Mouse (Mus musculus) limb, embryonic 14.5 days (tissue): ENCODE measurements around the gene Fam192a. TPM values are rescaled to one million over a fixed set of nuclear protein-coding genes. Genes with fewer than 3 reads are reported as not detected.

Source experiments
- ATAC-seq: fragments of 200-750 bp; cut with Nextera tagmentation; 2 replicates; pipeline ENCODE4 v1.8.0; 2017; ENCODE audit warnings: low read depth, moderate number of reproducible peaks, moderate TSS enrichment; ENCODE audit not compliant: low FRiP score
- DNase-seq: peaks from one replicate; pipeline ENCODE4 v3.0.0-alpha.2; 2015; ENCODE audit warnings: low spot score
- H3K27ac ChIP-seq: fragments of 300-500 bp; sonication (generic); replicated peaks from 2 replicates; pipeline ENCODE4 v1.5.1; 2014; ENCODE audit warnings: low read depth, mild to moderate bottlenecking, low read length, moderate library complexity, mixed read lengths
- H3K27me3 ChIP-seq: fragments of 300-500 bp; sonication (generic); 2 replicates; pipeline ENCODE4 v1.6.1; 2014; ENCODE audit warnings: low read length, mixed read lengths; ENCODE audit not compliant: control insufficient read depth, insufficient read depth
- H3K36me3 ChIP-seq: fragments of 300-500 bp; sonication (generic); 2 replicates; pipeline ENCODE4 v1.6.1; 2014; ENCODE audit warnings: mild to moderate bottlenecking, low read length, moderate library complexity, mixed read lengths; ENCODE audit not compliant: control insufficient read depth, insufficient read depth
- H3K4me1 ChIP-seq: fragments of 300-500 bp; sonication (generic); 2 replicates; pipeline ENCODE4 v1.6.1; 2014; ENCODE audit warnings: antibody characterized with exemption, low read length, mixed read lengths; ENCODE audit not compliant: control insufficient read depth, insufficient read depth
- H3K4me2 ChIP-seq: fragments of 300-500 bp; sonication (generic); replicated peaks from 2 replicates; pipeline ENCODE4 v1.6.1; 2014; ENCODE audit warnings: low read depth, mild to moderate bottlenecking, low read length, moderate library complexity; ENCODE audit not compliant: severe bottlenecking
- H3K4me3 ChIP-seq: fragments of 300-500 bp; sonication (generic); replicated peaks from 2 replicates; pipeline ENCODE4 v1.5.1; 2014; ENCODE audit warnings: low read length
- H3K9ac ChIP-seq: fragments of 300-500 bp; sonication (generic); 2 replicates; pipeline ENCODE4 v1.6.1; 2014; ENCODE audit warnings: mild to moderate bottlenecking, low read depth, low read length, moderate library complexity; ENCODE audit not compliant: severe bottlenecking
- H3K9me3 ChIP-seq: fragments of 300-500 bp; sonication (generic); 2 replicates; pipeline ENCODE4 v1.6.1; 2016; ENCODE audit warnings: low read length; ENCODE audit not compliant: control insufficient read depth
- POLR2A ChIP-seq: fragments of 200-500 bp; IDR thresholded peaks from 2 replicates; pipeline ENCODE4 v1.8.0; 2012; ENCODE audit warnings: inconsistent platforms, mild to moderate bottlenecking, moderate library complexity, borderline replicate concordance; ENCODE audit not compliant: insufficient read depth, insufficient read length; ENCODE audit errors: extremely low read depth
- WGBS: fragments of 180-500 bp; shearing (Covaris S2); extraction: QIAGEN DNeasy Blood & Tissue Kit; methylation state at CpG from one replicate; pipeline ENCODE4 v1.1.7; 2014; 5-methylcytosine and 5-hydroxymethylcytosine counted together
- polyA plus RNA-seq, 2 experiments: library from polyadenylated mRNA; depleted of rRNA in 1 of 2; stranded (reverse) in 1 of 2; unstranded in 1 of 2; fragments of >200 nt; fragmentation: Nextera tagmentation in 1 of 2; extraction: Ambion mirVana in 1 of 2; gene quantifications; 2 replicates each; pipeline versions ENCODE4 v1.2.1 to v1.2.3; 2012 to 2014

Gene Fam192a
- polyA plus RNA-seq, 2 experiments, result 43.4 to 61.5 TPM

- no peaks in the 10 kb centered on the region for H3K9me3 ChIP-seq
- no peak overlapping the region for H3K9ac ChIP-seq
- DNase-seq, result no peak
- TF ChIP-seq POLR2A, result no peak
- WGBS, result 18% methylated on average over 4 of the region's 4 CpGs
- no peak overlapping the region for H3K4me2 ChIP-seq
- H3K36me3 ChIP-seq, result no peaks in the 10 kb centered on the region
- no peak for ATAC-seq
- H3K4me1 ChIP-seq, result 0 out of 2 replicates have a peak, but pooled peaks cover 3% of the 10 kb centered on the region
- peaks cover 28% of the 10 kb centered on the region for H3K27me3 ChIP-seq
- H3K4me3 ChIP-seq, result no peak overlapping the region
- H3K27ac ChIP-seq, result no peak overlapping the region
Observed at GRCm38 (mm10) chr8:94534612-94535011, 67.2 kb downstream of the Fam192a start.

GRCm38 (mm10) chr8:94532873-94533671 lies 68.7 kb downstream of the Fam192a start, which contains the start of gene Cpne2:
TSS of gene Cpne2 (plus strand) at chr8:94532990.
- peak within 1 kb of the TSS; percentile 73 for H3K9ac ChIP-seq
- peak; percentile 58 for DNase-seq
- no peaks in the 10 kb centered on the region for H3K9me3 ChIP-seq
- 2% methylated on average over 49 of the region's 81 CpGs for WGBS
- TF ChIP-seq POLR2A, result no peak
- H3K4me2 ChIP-seq, result peak within 1 kb of the TSS; percentile 96
- H3K27me3 ChIP-seq, result peaks cover 28% of the 10 kb centered on the region
- H3K27ac ChIP-seq, result no peak within 1 kb of the TSS
- H3K36me3 ChIP-seq, result no peaks in the 10 kb centered on the region
- peak within 1 kb of the TSS; percentile 70 for H3K4me3 ChIP-seq
- ATAC-seq, result peak; percentile 86
- H3K4me1 ChIP-seq, result 0 out of 2 replicates have a peak, but pooled peaks cover 3% of the 10 kb centered on the region

- H3K36me3 ChIP-seq, result no peaks in the 10 kb centered on the region
- 0 out of 2 replicates have a peak, but pooled peaks cover 3% of the 10 kb centered on the region for H3K4me1 ChIP-seq
- no peak overlapping the region for H3K27ac ChIP-seq
- H3K9me3 ChIP-seq, result no peaks in the 10 kb centered on the region
- DNase-seq (no peak), ATAC-seq (0 out of 2 replicates have a peak, but pooled peaks have one; percentile 7)
- WGBS, result under 1% methylated on average over 28 of the region's 34 CpGs
- H3K9ac ChIP-seq, result peak overlapping the region; percentile 73
- no peak for TF ChIP-seq POLR2A
- peaks cover 28% of the 10 kb centered on the region for H3K27me3 ChIP-seq
- H3K4me2 ChIP-seq, result peak overlapping the region; percentile 96
- peak overlapping the region; percentile 70 for H3K4me3 ChIP-seq
Observed at GRCm38 (mm10) chr8:94532525-94532872, 69.3 kb downstream of the Fam192a start.

GRCm38 (mm10) chr8:94532000-94532399 lies 69.8 kb downstream of the Fam192a start:
- Histone ChIP-seq H3K4me1 (0 out of 2 replicates have a peak, but pooled peaks cover 3% of the 10 kb centered on the region), H3K36me3 (no peaks in the 10 kb centered on the region), H3K27ac (no peak overlapping the region), H3K4me2 (peak overlapping the region; percentile 96), H3K9me3 (no peaks in the 10 kb centered on the region), H3K4me3 (peak overlapping the region; percentile 70; the same call in 1 of the 2 replicates), H3K27me3 (peaks cover 28% of the 10 kb centered on the region), H3K9ac (no peak overlapping the region)
- no peak for ATAC-seq
- 4% methylated on average over 8 of the region's 8 CpGs for WGBS
- no peak for DNase-seq
- TF ChIP-seq POLR2A, result no peak

GRCm38 (mm10) chr8:94530643-94531042 lies 71.2 kb downstream of the Fam192a start:
- H3K9me3 ChIP-seq, result no peaks in the 10 kb centered on the region
- H3K27ac ChIP-seq, result no peak overlapping the region
- peaks cover 28% of the 10 kb centered on the region for H3K27me3 ChIP-seq
- 83% methylated on average over 4 of the region's 4 CpGs for WGBS
- no peaks in the 10 kb centered on the region for H3K36me3 ChIP-seq
- H3K4me2 ChIP-seq, result no peak overlapping the region
- H3K4me3 ChIP-seq, result no peak overlapping the region
- no peak for TF ChIP-seq POLR2A
- 0 out of 2 replicates have a peak, but pooled peaks cover 3% of the 10 kb centered on the region for H3K4me1 ChIP-seq
- DNase-seq (no peak), ATAC-seq (no peak)
- H3K9ac ChIP-seq, result no peak overlapping the region
